Mouse (Mus musculus): ENCODE results near the gene Zfhx3.

DNA sequence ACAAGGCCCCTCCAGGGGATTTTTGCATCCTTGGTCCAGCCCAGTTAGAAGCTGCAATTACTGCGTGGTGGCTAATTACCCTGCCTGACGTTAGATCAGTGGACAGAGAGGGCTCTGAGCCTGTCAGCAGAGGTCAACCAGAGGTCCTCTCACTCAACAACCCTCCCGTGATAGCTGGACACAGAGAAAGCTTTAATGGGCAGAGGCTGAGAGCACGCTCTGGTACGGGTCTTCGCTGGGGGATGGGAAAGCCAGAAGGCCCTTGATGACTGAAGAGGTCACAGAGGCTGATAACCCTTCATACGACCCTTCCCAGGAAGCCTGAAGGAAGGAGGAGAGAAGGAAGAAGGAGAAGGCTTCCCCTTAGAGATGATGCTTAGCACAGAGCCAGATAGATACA, 820.1 kb downstream of the Zfhx3 start:
- TF ChIP-seq CTCF (IDR thresholded peaks at IDR 0.05; ENCODE audit: low read depth), result no peak
- TF ChIP-seq EP300 (IDR thresholded peaks at IDR 0.05; ENCODE audit: low read depth), result no peak

Data from liver, embryonic 14.5 days (tissue).